Mouse (Mus musculus): ENCODE results near the gene Mynn.

Mynn gene

GRCm38 (mm10) chr3:30646761-30647160, 44.9 kb downstream of the Mynn start:
- no peak for DNase-seq (ENCODE audit: low spot score)

GRCm38 (mm10) chr3:30647440-30648090, 45.7 kb downstream of the Mynn start, which contains the start of gene Lrrc34:
Gene Lrrc34 (minus strand): TSS chr3:30647869.
- no peak for DNase-seq (ENCODE audit: low spot score)

GRCm38 (mm10) chr3:30648466-30648865, 46.6 kb downstream of the Mynn start:
- DNase-seq (ENCODE audit: low spot score), result no peak

- DNase-seq (ENCODE audit: low spot score), result no peak
These were observed 48.4 kb downstream of the Mynn start for GRCm38 (mm10) chr3:30650062-30650841.

- DNase-seq (ENCODE audit: low spot score), result no peak
These were observed 54.1 kb downstream of the Mynn start for GRCm38 (mm10) chr3:30655937-30656336.

GRCm38 (mm10) chr3:30658486-30658885, 56.6 kb downstream of the Mynn start:
- no peak for DNase-seq (ENCODE audit: low spot score)

Data from urinary bladder, postnatal 10 days (tissue).